Mouse (Mus musculus) heart, embryonic 16.5 days (tissue): ENCODE measurements around the gene Sult5a1. TPM values are rescaled to one million over a fixed set of nuclear protein-coding genes. Genes with fewer than 3 reads are reported as not detected.
A peak's percentile ranks its signal among the peaks of the same experiment; 100 is the strongest.

ENCODE experiments used
- ATAC-seq: fragments of 200-750 bp; cut with Nextera tagmentation; replicated peaks from 2 replicates; pipeline ENCODE4 v1.8.0; 2017; ENCODE audit warnings: moderate number of reproducible peaks; ENCODE audit not compliant: insufficient read depth, low FRiP score; ENCODE audit errors: extremely low read depth
- H3K27ac ChIP-seq: fragments of 300-500 bp; sonication (generic); 2 replicates; pipeline ENCODE4 v1.5.1; 2014; ENCODE audit warnings: mild to moderate bottlenecking, low read length, control low read depth, moderate library complexity
- H3K27me3 ChIP-seq: fragments of 300-500 bp; sonication (generic); 2 replicates; pipeline ENCODE4 v1.6.1; 2014; ENCODE audit warnings: low read length, mixed read lengths; ENCODE audit not compliant: control insufficient read depth, insufficient read depth
- H3K36me3 ChIP-seq: fragments of 300-500 bp; sonication (generic); 2 replicates; pipeline ENCODE4 v1.6.1; 2014; ENCODE audit not compliant: control insufficient read depth, insufficient read depth
- H3K4me1 ChIP-seq: fragments of 300-500 bp; sonication (generic); 2 replicates; pipeline ENCODE4 v1.6.1; 2014; ENCODE audit warnings: low read length, mixed read lengths; ENCODE audit not compliant: control insufficient read depth, insufficient read depth
- H3K4me2 ChIP-seq: fragments of 300-500 bp; sonication (generic); 2 replicates; pipeline ENCODE4 v1.6.1; 2014; ENCODE audit warnings: low read depth, mild to moderate bottlenecking, control low read depth, low read length
- H3K4me3 ChIP-seq: fragments of 300-500 bp; sonication (generic); 2 replicates; pipeline ENCODE4 v1.5.1; 2014; ENCODE audit warnings: mild to moderate bottlenecking, control low read depth, low read length
- H3K9ac ChIP-seq: fragments of 300-500 bp; sonication (generic); 2 replicates; pipeline ENCODE4 v1.6.1; 2014; ENCODE audit warnings: low read length, control low read depth
- H3K9me3 ChIP-seq: fragments of 300-500 bp; sonication (generic); replicated peaks from 2 replicates; pipeline ENCODE4 v1.6.1; 2016; ENCODE audit warnings: low read length; ENCODE audit not compliant: control insufficient read depth
- WGBS: fragments of 180-500 bp; shearing (Covaris S2); extraction: QIAGEN DNeasy Blood & Tissue Kit; methylation state at CpG from one replicate; pipeline ENCODE4 v1.1.7; 2014; 5-methylcytosine and 5-hydroxymethylcytosine counted together
- microRNA-seq: library from miRNA; unstranded; fragments of <30 nt; microRNA quantifications from one replicate; pipeline ENCODE4, GENCODE M21; 2017
- polyA plus RNA-seq: library from polyadenylated mRNA; unstranded; fragments of >200 nt; fragmentation: Nextera tagmentation; extraction: Ambion mirVana; gene quantifications from 2 replicates; pipeline ENCODE4 v1.2.1, GENCODE M21; 2015

Sult5a1 gene
- polyA plus RNA-seq, 1 experiment from 2014 or later = 4.4 TPM

DNA sequence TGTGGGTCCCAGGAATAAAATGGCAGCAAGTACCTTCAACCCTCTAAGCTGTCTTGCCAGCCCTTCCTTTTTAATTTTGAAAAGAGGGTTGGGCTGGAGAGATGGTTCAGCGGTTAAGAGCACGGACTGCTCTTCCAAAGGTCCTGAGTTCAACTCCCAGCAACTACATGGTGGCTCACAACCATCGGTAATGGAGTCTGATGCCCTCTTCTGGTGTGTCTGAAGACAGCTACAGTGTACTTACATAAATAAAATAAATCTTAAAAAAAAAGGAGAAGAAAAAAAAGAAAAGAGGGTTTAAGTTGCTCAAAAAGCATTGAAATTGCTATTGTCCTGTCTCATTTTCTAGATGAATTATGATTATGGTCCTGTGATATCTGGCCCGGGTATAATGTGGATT lies 56.9 kb downstream of the Sult5a1 start:
- peak overlapping the region; percentile 78 for H3K9ac ChIP-seq
- H3K27me3 ChIP-seq = no peaks in the 10 kb centered on the region
- H3K4me1 ChIP-seq = peaks cover 10% of the 10 kb centered on the region
- no peaks in the 10 kb centered on the region for H3K9me3 ChIP-seq
- ATAC-seq = no peak
- H3K36me3 ChIP-seq = peaks cover 21% of the 10 kb centered on the region
- H3K27ac ChIP-seq = no peak overlapping the region
- peak overlapping the region; percentile 79; the same call in 1 of the 2 replicates for H3K4me2 ChIP-seq
- no peak overlapping the region for H3K4me3 ChIP-seq
- 76% methylated on average over 4 of the region's 4 CpGs for WGBS

GRCm38 (mm10) chr8:123100288-123100687 lies 57.8 kb downstream of the Sult5a1 start:
- Histone ChIP-seq H3K9ac (no peak overlapping the region), H3K27me3 (no peaks in the 10 kb centered on the region), H3K36me3 (peaks cover 22% of the 10 kb centered on the region), H3K9me3 (no peaks in the 10 kb centered on the region), H3K27ac (no peak overlapping the region), H3K4me3 (no peak overlapping the region), H3K4me2 (no peak overlapping the region), H3K4me1 (peaks cover 10% of the 10 kb centered on the region)
- WGBS = 59% methylated on average over 8 of the region's 8 CpGs
- ATAC-seq = no peak

DNA sequence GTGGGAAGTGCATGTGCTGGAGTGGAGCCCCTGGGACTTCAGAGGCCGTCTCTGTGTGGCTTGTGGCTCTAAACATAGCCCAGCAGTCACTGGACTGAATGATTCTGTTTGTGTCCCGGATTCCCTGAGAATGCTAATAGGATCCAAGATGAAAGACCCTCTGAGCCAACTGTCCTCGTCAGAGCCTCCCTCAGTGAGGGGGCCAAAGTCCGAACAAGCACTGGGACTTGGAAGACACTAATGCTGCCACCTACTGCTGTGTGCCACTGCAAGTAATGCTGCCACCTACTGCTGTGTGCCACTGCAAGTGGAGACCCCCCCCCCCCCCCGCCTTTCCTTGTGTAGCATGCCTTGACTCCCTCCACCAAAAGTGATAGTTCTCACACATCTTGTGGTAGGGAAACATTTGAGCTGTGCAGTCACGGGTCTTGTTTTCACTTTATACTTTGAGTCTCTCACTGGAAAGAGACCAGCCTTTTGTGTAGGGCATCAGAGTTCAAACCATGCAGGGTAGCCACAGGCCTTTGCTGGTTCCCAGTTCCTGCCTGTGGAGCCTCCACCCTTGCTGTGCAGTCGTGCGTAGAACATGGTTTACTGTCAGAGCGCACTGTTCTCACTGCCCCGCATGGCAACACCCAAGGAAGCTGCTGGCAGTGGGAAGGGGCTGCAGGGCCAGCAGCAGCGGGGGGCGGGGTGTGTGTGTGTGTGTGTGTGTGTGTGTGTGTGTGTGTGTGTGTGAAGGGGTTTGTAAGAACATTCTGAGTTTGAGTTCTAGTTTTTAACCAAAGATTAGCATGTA lies 60.1 kb downstream of the Sult5a1 start:
- Histone ChIP-seq H3K27ac (no peak overlapping the region), H3K4me2 (no peak overlapping the region), H3K4me1 (no peaks in the 10 kb centered on the region), H3K9me3 (no peaks in the 10 kb centered on the region), H3K36me3 (peaks cover 24% of the 10 kb centered on the region), H3K4me3 (no peak overlapping the region), H3K27me3 (no peaks in the 10 kb centered on the region), H3K9ac (no peak overlapping the region)
- 82% methylated on average over 12 of the region's 12 CpGs for WGBS
- no peak for ATAC-seq

DNA sequence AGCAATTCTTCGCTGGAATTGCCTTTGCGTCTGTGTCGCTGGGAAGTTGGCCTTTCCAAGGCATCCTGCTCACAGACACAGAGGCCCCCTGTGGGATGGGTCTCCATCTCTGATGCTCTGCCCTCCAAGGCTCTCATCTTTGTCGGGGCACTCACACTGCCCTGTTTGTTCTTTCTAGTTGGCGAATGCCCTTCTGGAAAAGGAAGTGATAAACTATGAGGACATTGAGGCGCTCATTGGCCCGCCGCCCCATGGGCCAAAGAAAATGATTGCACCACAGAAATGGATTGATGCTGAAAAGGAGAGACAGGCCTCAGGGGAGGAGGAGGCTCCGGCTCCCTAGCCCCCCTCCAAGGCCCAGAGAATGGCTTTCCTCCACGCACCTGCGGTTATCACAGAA lies 60.9 kb downstream of the Sult5a1 start:
- H3K4me3 ChIP-seq = no peak overlapping the region
- peaks cover 24% of the 10 kb centered on the region for H3K36me3 ChIP-seq
- 85% methylated on average over 11 of the region's 11 CpGs for WGBS
- no peak overlapping the region for H3K9ac ChIP-seq
- no peaks in the 10 kb centered on the region for H3K4me1 ChIP-seq
- no peak overlapping the region for H3K27ac ChIP-seq
- H3K9me3 ChIP-seq = no peaks in the 10 kb centered on the region
- no peaks in the 10 kb centered on the region for H3K27me3 ChIP-seq
- ATAC-seq = no peak
- H3K4me2 ChIP-seq = no peak overlapping the region

Small RNA genes lying within 50 kb of the gene (microRNA-seq; reads per million reads assigned to microRNA genes)
- gene Mir7079 (0.79 reads per million), gene Mir7080 (not detected)

Other genes with a start within 250 kb of the Sult5a1 start
- gene Ankrd11, start 116.0 kb downstream of the Sult5a1 start, polyA plus RNA-seq = 17.6 and 18.5 TPM in 2 replicates
- 60.7 and 71.0 TPM in 2 replicates for gene Spg7, start 95.4 kb downstream of the Sult5a1 start, polyA plus RNA-seq
- gene Rpl13, start 56.0 kb downstream of the Sult5a1 start, polyA plus RNA-seq = 676 and 829 TPM in 2 replicates
- 0.20 and 0.35 TPM in 2 replicates for gene Cpne7, start 40.9 kb downstream of the Sult5a1 start, polyA plus RNA-seq
- gene Dpep1, start 27.9 kb upstream of the Sult5a1 start, polyA plus RNA-seq = 10.3 and 10.4 TPM in 2 replicates
- gene Chmp1a, start 54.4 kb upstream of the Sult5a1 start, polyA plus RNA-seq = 108 and 114 TPM in 2 replicates
- gene Spata33, start 54.5 kb upstream of the Sult5a1 start, polyA plus RNA-seq = 4.5 and 5.0 TPM in 2 replicates
- 19.1 and 19.5 TPM in 2 replicates for gene Cdk10, start 66.5 kb upstream of the Sult5a1 start, polyA plus RNA-seq
- gene Spata2l, start 77.9 kb upstream of the Sult5a1 start, polyA plus RNA-seq = 4.2 and 4.4 TPM in 2 replicates
- gene Zfp276, start 95.9 kb upstream of the Sult5a1 start, polyA plus RNA-seq = 16.6 and 18.3 TPM in 2 replicates
- 20.3 and 20.8 TPM in 2 replicates for gene Vps9d1, start 96.0 kb upstream of the Sult5a1 start, polyA plus RNA-seq
- 15.4 and 16.0 TPM in 2 replicates for gene Fanca, start 160.3 kb upstream of the Sult5a1 start, polyA plus RNA-seq
- gene Spire2, start 174.4 kb upstream of the Sult5a1 start, polyA plus RNA-seq = 0.79 and 0.89 TPM in 2 replicates
- gene Tcf25, start 215.4 kb upstream of the Sult5a1 start, polyA plus RNA-seq = 143 and 152 TPM in 2 replicates
- 0.04 and 0.13 TPM in 2 replicates for gene Mc1r, start 248.8 kb upstream of the Sult5a1 start, polyA plus RNA-seq